Mouse (Mus musculus): Measurements from ENCODE around the gene Cct8l1. TPM values are rescaled to one million over a fixed set of nuclear protein-coding genes. Genes with fewer than 3 reads are reported as not detected.

Cct8l1 gene
- polyA plus RNA-seq, 1 experiment from 2014 or later, result 0.14 TPM

DNA sequence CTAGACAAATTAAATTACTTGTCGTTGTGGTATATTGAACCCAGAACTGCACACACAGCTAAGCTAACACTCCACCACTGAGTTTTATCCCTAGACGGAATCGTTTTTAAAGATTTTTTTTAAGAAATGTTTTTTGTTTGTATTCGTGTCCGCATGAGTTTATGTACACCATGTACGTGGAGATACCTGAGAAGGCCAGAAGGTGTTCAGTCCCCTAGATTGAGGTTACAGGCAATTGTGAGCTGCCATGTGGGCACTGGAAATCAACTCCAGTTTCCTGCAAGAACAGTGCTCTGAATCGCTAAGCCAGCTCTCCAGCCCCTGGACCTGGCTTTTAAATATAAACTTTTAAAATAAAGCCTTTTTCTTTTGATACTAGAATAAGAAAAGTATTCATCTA lies 15.2 kb upstream of the Cct8l1 start:
- H3K27ac ChIP-seq (ENCODE audit: poor library complexity, severe bottlenecking), result no peak overlapping the region
- ATAC-seq (ENCODE audit: insufficient number of reproducible peaks, low FRiP score), result no peak
- H3K4me1 ChIP-seq (replicated peaks), result peaks cover 6% of the 10 kb centered on the region; the same call in 1 of the 2 replicates
- no peak overlapping the region for H3K9ac ChIP-seq
- H3K4me2 ChIP-seq, result peak overlapping the region; percentile 71
- H3K36me3 ChIP-seq, result no peaks in the 10 kb centered on the region
- no peaks in the 10 kb centered on the region for H3K9me3 ChIP-seq (replicated peaks)
- H3K27me3 ChIP-seq (replicated peaks), result no peaks in the 10 kb centered on the region
- H3K4me3 ChIP-seq, result peak overlapping the region; percentile 100
- WGBS, result 72% methylated on average over 7 of the region's 7 CpGs

DNA sequence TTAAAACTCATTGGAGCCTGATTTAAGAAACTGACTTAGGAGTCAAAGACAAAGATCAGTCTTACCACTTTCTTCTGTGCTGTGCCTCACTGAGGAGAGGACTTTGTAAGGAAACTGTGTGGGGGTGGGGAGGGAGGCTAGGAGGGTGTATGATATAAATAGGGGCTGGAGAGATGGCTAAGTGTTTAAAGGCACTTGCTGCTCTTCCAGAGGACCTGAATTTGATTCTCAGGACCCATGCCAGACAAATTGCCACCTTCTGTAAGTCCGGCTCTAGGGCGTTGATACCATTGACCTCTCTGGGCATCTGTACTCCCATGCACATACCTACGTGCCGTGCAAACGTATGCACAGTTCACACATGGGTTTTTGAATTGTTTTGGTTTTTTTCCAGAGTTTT lies 9.8 kb upstream of the Cct8l1 start:
- H3K27ac ChIP-seq (ENCODE audit: poor library complexity, severe bottlenecking), result no peak overlapping the region
- no peak for ATAC-seq (ENCODE audit: insufficient number of reproducible peaks, low FRiP score)
- no peak overlapping the region for H3K4me2 ChIP-seq
- H3K9ac ChIP-seq, result no peak overlapping the region
- peaks cover 5% of the 10 kb centered on the region; the same call in 1 of the 2 replicates for H3K4me1 ChIP-seq (replicated peaks)
- WGBS, result 77% methylated on average over 5 of the region's 5 CpGs
- no peak overlapping the region for H3K4me3 ChIP-seq
- no peaks in the 10 kb centered on the region for H3K36me3 ChIP-seq
- no peaks in the 10 kb centered on the region for H3K27me3 ChIP-seq (replicated peaks)
- no peaks in the 10 kb centered on the region for H3K9me3 ChIP-seq (replicated peaks)

- no peak overlapping the region for H3K9ac ChIP-seq
- no peaks in the 10 kb centered on the region for H3K4me1 ChIP-seq (replicated peaks)
- H3K27me3 ChIP-seq (replicated peaks), result no peaks in the 10 kb centered on the region
- ATAC-seq (ENCODE audit: insufficient number of reproducible peaks, low FRiP score), result no peak
- WGBS, result 92% methylated on average over 11 of the region's 11 CpGs
- H3K9me3 ChIP-seq (replicated peaks), result no peaks in the 10 kb centered on the region
- H3K4me2 ChIP-seq, result no peak overlapping the region
- H3K27ac ChIP-seq (ENCODE audit: poor library complexity, severe bottlenecking), result no peak overlapping the region
- H3K4me3 ChIP-seq, result no peak overlapping the region
- H3K36me3 ChIP-seq, result no peaks in the 10 kb centered on the region
These were observed 531 bp downstream of the Cct8l1 start for GRCm38 (mm10) chr5:25516301-25516895.

DNA sequence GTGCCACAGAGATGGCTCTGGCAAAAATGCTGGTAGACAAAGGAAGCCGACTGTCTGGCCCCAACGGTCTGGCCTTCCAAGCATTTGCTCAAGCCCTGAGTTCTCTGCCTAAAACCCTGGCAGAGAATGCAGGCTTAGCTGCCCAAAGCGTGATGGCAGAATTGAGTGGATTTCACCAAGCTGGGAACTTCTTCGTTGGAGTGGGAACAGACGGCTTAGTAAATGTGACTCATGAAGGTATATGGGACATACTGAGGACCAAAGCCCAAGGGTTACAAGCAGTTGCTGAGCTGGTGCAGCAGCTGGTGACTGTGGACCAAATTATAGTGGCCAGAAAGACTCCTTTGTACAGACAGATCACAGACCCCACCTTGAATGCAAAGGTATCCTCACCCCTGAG lies 1.7 kb downstream of the Cct8l1 start:
- H3K4me3 ChIP-seq, result no peak overlapping the region
- H3K27me3 ChIP-seq (replicated peaks), result no peaks in the 10 kb centered on the region
- no peak overlapping the region for H3K4me2 ChIP-seq
- H3K4me1 ChIP-seq (replicated peaks), result no peaks in the 10 kb centered on the region
- H3K9ac ChIP-seq, result no peak overlapping the region
- no peak for ATAC-seq (ENCODE audit: insufficient number of reproducible peaks, low FRiP score)
- H3K36me3 ChIP-seq, result no peaks in the 10 kb centered on the region
- H3K27ac ChIP-seq (ENCODE audit: poor library complexity, severe bottlenecking), result no peak overlapping the region
- 85% methylated on average over 5 of the region's 5 CpGs for WGBS
- H3K9me3 ChIP-seq (replicated peaks), result no peaks in the 10 kb centered on the region; the same call in 1 of the 2 replicates

DNA sequence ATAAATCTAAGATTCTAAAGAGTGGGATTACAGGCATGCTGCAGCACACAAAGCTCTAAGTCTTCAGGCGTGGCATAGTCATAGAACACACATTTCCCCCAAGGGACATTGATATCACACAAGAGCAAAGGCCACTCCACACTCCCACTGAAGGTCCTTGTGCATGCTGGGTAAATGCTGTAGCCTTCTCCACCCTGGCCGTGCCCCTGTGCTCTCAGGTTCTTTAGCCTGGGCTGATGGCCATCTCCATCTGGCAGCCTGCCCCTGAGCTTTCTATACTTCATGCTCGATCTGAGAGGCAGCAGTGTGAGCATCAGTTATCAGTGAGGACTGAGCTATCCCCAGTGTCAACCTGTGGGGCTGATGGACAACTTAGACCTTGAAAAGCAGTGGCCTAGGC lies 4.0 kb downstream of the Cct8l1 start:
- Histone ChIP-seq H3K4me3 (no peak overlapping the region), H3K9ac (no peak overlapping the region), H3K27me3 (replicated peaks) (no peaks in the 10 kb centered on the region), H3K9me3 (replicated peaks) (no peaks in the 10 kb centered on the region; the same call in 1 of the 2 replicates), H3K27ac (ENCODE audit: poor library complexity, severe bottlenecking) (no peak overlapping the region), H3K36me3 (no peaks in the 10 kb centered on the region), H3K4me1 (replicated peaks) (0 out of 2 replicates have a peak, but pooled peaks cover 3% of the 10 kb centered on the region), H3K4me2 (no peak overlapping the region)
- ATAC-seq (ENCODE audit: insufficient number of reproducible peaks, low FRiP score), result no peak
- 69% methylated on average over 3 of the region's 3 CpGs for WGBS

GRCm38 (mm10) chr5:25521461-25521860 lies 5.6 kb downstream of the Cct8l1 start:
- Histone ChIP-seq H3K36me3 (no peaks in the 10 kb centered on the region), H3K9me3 (replicated peaks) (no peaks in the 10 kb centered on the region; the same call in 1 of the 2 replicates), H3K4me3 (no peak overlapping the region), H3K27me3 (replicated peaks) (no peaks in the 10 kb centered on the region), H3K4me1 (replicated peaks) (peaks cover 8% of the 10 kb centered on the region; the same call in 1 of the 2 replicates), H3K4me2 (no peak overlapping the region), H3K9ac (no peak overlapping the region), H3K27ac (ENCODE audit: poor library complexity, severe bottlenecking) (no peak overlapping the region)
- WGBS, result 75% methylated on average over 5 of the region's 5 CpGs
- no peak for ATAC-seq (ENCODE audit: insufficient number of reproducible peaks, low FRiP score)

GRCm38 (mm10) chr5:25526116-25526515 lies 10.2 kb downstream of the Cct8l1 start:
- no peaks in the 10 kb centered on the region for H3K27me3 ChIP-seq (replicated peaks)
- no peak overlapping the region for H3K4me2 ChIP-seq
- no peak overlapping the region for H3K27ac ChIP-seq (ENCODE audit: poor library complexity, severe bottlenecking)
- peaks cover 29% of the 10 kb centered on the region for H3K4me1 ChIP-seq (replicated peaks)
- 46% methylated on average over 5 of the region's 5 CpGs for WGBS
- H3K9me3 ChIP-seq (replicated peaks), result no peaks in the 10 kb centered on the region; the same call in 1 of the 2 replicates
- ATAC-seq (ENCODE audit: insufficient number of reproducible peaks, low FRiP score), result no peak
- no peak overlapping the region for H3K9ac ChIP-seq
- H3K4me3 ChIP-seq, result no peak overlapping the region
- no peaks in the 10 kb centered on the region for H3K36me3 ChIP-seq

DNA sequence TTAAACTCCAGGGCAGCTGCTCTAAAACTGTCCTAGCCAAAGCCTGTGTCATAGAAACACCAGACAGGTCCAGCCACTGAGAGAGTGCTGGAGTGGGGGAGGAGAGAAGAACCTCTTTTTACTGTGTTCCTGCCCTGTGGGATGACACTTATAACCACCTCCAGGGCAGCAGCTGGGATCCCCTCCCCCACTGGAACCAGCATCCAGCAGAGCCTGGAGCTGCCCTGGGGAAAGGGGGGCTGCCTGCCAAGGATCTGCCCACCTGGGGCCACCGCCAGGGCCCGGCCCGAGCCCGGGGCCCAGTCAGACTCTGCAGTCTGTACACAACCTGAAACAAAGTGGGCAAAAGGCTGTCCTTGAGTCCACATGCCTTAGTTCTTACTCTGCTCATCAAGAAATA lies 11.1 kb downstream of the Cct8l1 start:
- ATAC-seq (ENCODE audit: insufficient number of reproducible peaks, low FRiP score), result no peak
- Histone ChIP-seq H3K9me3 (replicated peaks) (no peaks in the 10 kb centered on the region; the same call in 1 of the 2 replicates), H3K4me1 (replicated peaks) (peaks cover 29% of the 10 kb centered on the region), H3K4me2 (no peak overlapping the region), H3K4me3 (no peak overlapping the region), H3K36me3 (no peaks in the 10 kb centered on the region), H3K27me3 (replicated peaks) (no peaks in the 10 kb centered on the region), H3K27ac (ENCODE audit: poor library complexity, severe bottlenecking) (no peak overlapping the region), H3K9ac (no peak overlapping the region)
- WGBS, result 58% methylated on average over 4 of the region's 4 CpGs

DNA sequence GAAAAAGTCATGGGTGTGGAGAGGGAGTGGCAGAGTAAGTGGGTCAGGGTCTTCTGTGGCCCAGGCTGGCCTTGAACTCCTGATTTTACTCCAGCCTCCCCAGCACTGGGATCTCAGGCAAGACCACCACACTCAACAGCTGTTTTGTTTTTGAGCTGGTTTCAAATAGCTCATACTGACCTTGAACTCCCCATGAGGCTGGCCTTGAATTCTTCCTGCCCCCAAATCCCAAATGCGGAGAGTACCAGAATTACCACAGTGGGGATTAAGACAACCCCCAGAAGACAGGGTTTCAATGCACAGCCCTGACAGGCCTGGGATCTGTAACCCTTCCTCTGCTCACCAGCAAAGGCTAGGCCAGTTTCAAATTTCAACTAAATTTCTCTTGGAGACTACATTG lies 12.1 kb downstream of the Cct8l1 start:
- no peak overlapping the region for H3K27ac ChIP-seq (ENCODE audit: poor library complexity, severe bottlenecking)
- no peak overlapping the region for H3K4me3 ChIP-seq
- peaks cover 34% of the 10 kb centered on the region for H3K4me1 ChIP-seq (replicated peaks)
- no peaks in the 10 kb centered on the region for H3K36me3 ChIP-seq
- WGBS, result 78% methylated on average over 1 of the region's 1 CpGs
- no peak overlapping the region for H3K9ac ChIP-seq
- no peaks in the 10 kb centered on the region for H3K9me3 ChIP-seq (replicated peaks)
- H3K4me2 ChIP-seq, result no peak overlapping the region
- H3K27me3 ChIP-seq (replicated peaks), result no peaks in the 10 kb centered on the region
- ATAC-seq (ENCODE audit: insufficient number of reproducible peaks, low FRiP score), result no peak

DNA sequence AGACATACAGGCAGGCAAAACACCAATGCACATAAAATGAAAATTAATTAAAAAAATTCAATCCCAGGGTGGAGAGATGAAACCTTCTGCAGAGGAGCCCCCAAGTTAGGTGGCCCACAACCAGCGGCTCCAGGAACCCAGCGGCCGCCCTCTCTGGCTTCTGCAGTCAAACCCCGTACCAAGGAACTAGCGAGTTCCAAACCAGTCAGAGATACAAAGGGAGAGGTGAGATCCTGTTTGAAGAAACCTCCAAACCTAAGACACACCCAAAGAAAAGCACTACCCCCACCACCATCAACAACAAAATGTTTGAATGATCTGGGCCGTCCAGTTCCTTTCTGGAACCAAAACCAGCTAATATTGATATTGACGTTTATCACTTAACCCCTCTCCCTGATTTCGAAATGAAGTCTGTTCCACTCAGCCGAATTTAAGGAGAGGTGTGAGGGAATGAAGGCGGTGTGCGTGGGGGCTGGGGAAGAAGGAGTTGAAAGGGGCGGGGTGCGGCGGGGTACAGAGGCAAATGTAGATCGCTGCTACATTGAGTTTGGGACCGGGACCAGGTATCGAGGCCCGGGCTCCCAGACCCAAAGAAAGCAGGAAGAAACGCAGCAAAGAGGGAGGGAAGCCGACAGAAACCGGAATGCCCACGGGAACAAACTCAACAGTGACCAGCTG lies 13.1 kb downstream of the Cct8l1 start:
- WGBS, result 6% methylated on average over 22 of the region's 22 CpGs
- Histone ChIP-seq H3K9me3 (replicated peaks) (no peaks in the 10 kb centered on the region), H3K4me2 (peak overlapping the region; percentile 79), H3K9ac (peak overlapping the region; percentile 76), H3K4me3 (peak overlapping the region; percentile 78), H3K36me3 (no peaks in the 10 kb centered on the region), H3K27ac (ENCODE audit: poor library complexity, severe bottlenecking) (peak overlapping the region; percentile 84), H3K4me1 (replicated peaks) (peaks cover 34% of the 10 kb centered on the region), H3K27me3 (replicated peaks) (no peaks in the 10 kb centered on the region)
- peak; percentile 17 for ATAC-seq (ENCODE audit: insufficient number of reproducible peaks, low FRiP score)

DNA sequence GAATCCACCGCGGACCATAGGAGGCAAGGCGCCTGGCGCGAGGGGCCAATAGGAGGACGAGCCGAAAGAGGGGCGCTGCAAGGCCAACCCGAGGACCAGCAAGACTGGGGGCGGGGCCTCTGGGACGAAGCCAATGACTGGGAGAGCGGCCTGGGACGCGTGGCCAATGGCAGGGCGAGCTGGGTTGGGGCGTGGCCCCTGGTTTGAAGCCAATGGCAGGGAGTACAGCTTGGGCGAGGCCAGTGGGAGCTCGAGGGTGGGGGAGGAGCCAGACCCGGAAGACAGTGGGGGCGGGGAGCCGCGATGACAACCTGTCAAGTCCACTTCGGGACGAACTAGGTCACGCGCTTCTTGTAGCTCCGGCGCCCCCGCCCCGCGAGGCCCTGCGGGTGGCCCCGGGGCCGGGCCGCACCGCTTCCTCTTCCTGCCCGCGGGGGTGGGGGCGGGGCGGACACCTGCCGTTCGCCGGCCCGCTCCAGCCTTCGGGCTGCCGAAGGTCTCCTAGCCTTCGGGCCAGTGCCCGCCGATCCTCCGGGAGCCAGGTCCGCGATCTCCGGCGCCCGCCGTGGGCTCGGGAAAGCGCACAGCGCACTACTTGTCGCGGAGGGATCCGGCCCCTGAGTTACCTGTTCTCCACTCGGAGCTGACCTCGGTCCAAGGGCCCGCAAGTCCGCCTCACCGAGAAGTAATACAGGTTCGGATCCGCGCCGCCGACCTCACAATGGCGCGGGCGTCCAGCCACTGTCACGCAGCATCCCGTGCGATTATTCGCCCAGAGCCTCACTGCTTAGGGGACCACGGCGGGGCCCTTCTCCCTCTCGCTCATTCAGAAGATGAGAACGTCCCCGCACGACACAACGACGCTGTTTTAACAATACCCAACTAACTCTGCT lies 13.9 kb downstream of the Cct8l1 start:
- ATAC-seq (ENCODE audit: insufficient number of reproducible peaks, low FRiP score), result peak; percentile 99
- Histone ChIP-seq H3K4me2 (peak overlapping the region; percentile 79), H3K4me1 (replicated peaks) (peaks cover 32% of the 10 kb centered on the region), H3K27me3 (replicated peaks) (no peaks in the 10 kb centered on the region), H3K36me3 (no peaks in the 10 kb centered on the region), H3K27ac (ENCODE audit: poor library complexity, severe bottlenecking) (peak overlapping the region; percentile 98), H3K4me3 (peak overlapping the region; percentile 78), H3K9me3 (replicated peaks) (no peaks in the 10 kb centered on the region), H3K9ac (peak overlapping the region; percentile 81)
- under 1% methylated on average over 85 of the region's 87 CpGs for WGBS

Data from heart, embryonic 12.5 days (tissue).